Mouse (Mus musculus) olfactory bulb, adult 2 months (tissue): Measurements from ENCODE around the gene Slc26a9.

Experiments used
- CTCF ChIP-seq: fragments of 200-500 bp; IDR thresholded peaks from 2 replicates; pipeline ENCODE4 v1.5.1; 2012; ENCODE audit warnings: low read depth, mild to moderate bottlenecking, low read length, moderate library complexity; ENCODE audit not compliant: insufficient read depth
- POLR2A ChIP-seq: fragments of 200-500 bp; IDR thresholded peaks from 2 replicates; pipeline ENCODE4 v1.6.1; 2012; ENCODE audit warnings: mild to moderate bottlenecking, low read depth, low read length, moderate library complexity; ENCODE audit not compliant: insufficient read depth

DNA sequence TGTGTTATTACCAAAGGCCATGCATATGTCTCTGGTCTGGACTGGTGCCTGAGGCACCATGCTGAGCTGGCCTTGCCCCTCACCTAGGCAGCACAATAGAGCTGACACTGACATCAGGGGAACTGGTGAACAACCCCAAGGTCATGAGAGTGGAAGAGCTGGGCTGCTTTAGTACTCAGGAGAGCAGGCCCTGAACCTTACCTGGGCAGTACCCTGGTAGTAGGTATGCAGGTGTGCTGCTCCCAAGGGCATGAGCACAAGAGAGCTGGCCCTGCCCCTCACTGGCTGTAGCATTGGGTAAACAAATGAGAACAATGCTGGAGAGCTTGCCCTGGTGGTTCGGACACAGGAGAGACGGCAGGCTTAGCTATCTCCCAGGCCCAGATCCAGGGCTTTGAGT, 48.5 kb upstream of the Slc26a9 start:
- TF ChIP-seq POLR2A (no peak), CTCF (no peak)
